Mouse (Mus musculus) erythroblast, adult 5-6 weeks (primary cell): ENCODE results near the gene Pcx. TPM values are rescaled to one million over a fixed set of nuclear protein-coding genes. Genes with fewer than 3 reads are reported as not detected.

Source experiments
- ATAC-seq: replicated peaks from 2 replicates; pipeline ENCODE4 v1.8.0; 2016; ENCODE audit warnings: moderate number of reproducible peaks, mild to moderate bottlenecking, moderate TSS enrichment, inconsistent platforms; ENCODE audit not compliant: poor library complexity, low FRiP score, severe bottlenecking
- total RNA-seq, 2 experiments: library from RNA; stranded (forward) in 1 of 2; stranded (reverse) in 1 of 2; fragments of 150-400 nt in 1 of 2; fragments of 200-764, 138-1000 nt in 1 of 2; gene quantifications; 2 replicates each; pipeline versions ENCODE4 v1.2.3 to v1.2.4; 2015 to 2017; ENCODE audit warnings: low replicate concordance in 2 of 2

The Pcx gene
- total RNA-seq, 2 experiments from 2014 or later = 15.0 to 31.5 TPM

DNA sequence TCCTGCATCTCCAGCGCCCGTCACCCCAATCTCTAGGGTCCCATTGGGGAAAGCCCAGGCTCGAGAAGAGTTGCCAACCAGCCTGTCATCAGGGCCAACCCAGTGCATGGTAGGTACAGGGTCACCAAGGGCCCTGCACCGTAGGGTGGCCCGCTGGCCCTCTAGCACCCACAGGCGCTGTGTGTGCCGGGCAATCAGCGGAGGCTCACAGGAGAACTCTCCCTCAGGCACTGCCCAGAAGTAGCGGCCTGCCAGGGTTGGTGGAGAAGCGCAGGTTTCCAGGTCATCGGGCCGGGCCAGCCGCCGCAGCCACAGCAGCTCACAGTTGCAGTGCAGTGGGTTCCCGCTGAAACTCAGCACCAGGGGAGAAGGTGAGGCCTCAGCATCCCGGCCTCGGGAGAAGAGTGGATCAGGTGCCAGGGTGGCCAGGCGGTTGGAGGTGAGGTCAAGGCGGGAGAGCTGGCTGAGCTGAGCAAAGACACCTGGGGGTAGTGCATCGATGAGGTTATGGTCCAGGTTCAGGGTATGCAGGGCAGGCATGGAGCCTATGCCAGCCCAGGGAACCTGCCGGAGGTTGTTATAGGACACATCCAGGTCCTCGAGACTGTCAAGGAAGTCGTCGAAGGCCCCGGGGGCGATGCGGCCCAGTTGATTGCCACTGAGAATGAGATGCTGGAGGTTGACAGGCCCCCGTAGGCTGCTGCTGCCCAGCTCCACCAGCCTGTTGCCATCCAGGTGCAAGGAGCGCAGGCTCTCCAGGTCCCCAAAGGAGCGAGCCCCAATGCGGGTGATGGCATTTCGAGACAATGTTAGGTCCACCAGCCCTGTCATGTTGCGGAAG is 103.4 kb downstream of the Pcx start:
- ATAC-seq = no peak

DNA sequence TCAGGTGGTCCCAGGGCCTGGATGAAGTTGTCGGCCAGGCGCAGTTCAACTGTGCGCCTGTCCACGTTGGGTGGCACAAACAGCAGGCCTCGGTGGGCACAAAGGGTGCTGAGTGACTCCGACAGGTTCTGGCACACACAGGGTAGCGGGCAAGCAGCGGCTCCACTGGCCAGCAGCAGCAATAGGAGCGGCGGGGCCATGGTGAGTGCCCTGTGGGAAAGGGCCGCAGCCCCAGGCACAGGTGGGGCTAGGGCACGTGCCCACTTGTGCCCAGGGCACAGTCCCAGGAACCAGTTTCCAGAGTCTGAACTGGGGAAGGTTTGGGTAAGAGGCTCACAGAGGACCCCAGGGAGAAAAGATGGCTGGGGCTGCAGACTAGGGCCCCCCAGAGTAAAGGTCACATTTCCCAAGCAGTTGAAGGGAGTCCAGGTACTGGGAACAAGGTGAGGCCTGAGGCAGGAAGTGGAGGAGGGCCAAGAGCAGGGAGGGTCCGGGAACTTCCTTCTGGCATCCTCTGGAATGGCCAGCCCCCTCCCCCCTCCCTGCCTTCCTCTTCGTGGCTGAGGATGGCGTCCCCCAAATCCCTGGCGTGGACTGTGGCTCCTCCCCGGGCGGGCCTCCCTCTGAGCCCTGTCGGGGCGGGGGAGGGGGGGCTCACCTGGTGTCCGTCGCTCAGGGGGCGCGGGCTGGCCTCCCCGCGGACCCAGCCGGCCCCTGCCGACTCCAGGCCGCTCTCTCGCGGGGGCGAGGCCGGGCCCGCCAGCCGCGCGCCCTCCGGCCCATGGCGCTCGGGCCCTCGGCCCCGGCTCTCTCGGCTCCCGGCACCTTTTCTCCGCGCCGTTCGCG is 104.3 kb downstream of the Pcx start:
- ATAC-seq = no peak

- ATAC-seq = peak; percentile 44
Observed at GRCm38 (mm10) chr19:4615151-4616093, 105.2 kb downstream of the Pcx start, which contains the start of gene Lrfn4. Gene Lrfn4, minus strand, starts transcription at chr19:4615667.

GRCm38 (mm10) chr19:4616546-4616945 is 106.3 kb downstream of the Pcx start:
- no peak for ATAC-seq

DNA sequence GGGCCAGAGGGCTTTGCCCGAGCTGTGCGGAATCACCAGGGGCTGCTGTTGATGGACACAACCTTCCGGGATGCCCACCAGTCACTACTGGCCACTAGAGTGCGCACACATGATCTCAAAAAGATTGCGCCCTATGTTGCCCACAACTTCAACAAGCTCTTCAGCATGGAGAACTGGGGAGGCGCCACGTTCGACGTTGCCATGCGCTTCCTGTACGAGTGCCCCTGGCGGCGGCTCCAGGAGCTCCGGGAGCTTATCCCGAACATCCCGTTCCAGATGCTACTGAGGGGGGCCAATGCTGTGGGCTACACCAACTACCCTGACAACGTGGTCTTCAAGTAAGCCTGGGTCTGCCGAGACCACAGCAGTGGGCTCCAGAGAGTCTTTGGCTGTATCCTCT is 107.9 kb downstream of the Pcx start:
- no peak for ATAC-seq

DNA sequence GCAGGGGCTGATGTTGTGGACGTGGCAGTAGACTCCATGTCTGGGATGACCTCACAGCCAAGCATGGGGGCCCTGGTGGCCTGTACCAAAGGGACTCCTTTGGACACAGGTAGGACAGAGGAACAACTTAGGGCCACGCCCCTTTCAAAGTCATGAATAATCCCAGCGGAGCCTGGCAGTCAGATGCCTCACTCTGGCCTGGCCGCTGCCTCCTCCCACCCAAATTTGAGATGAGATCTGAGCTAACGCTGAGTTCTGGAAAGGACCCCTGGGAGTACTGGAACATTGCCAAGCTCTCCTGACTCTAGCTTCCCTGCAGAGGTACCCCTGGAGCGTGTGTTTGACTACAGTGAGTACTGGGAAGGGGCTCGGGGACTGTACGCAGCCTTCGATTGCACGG is 109.2 kb downstream of the Pcx start:
- ATAC-seq = no peak

DNA sequence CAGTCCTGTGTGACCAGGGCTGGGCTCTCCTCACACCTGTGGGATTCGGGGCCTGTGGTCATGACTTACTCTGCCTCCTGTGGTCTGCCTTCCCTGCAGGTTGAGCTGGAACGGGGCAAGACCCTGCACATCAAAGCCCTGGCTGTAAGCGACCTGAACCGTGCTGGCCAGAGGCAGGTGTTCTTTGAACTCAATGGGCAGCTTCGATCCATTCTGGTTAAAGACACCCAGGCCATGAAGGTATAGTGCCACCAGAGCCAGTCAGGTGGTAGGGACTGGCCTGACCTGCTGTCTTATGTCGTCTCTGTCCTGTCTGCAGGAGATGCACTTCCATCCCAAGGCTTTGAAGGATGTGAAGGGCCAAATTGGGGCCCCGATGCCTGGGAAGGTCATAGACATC is 110.4 kb downstream of the Pcx start:
- ATAC-seq = no peak

GRCm38 (mm10) chr19:4622780-4623179 is 112.5 kb downstream of the Pcx start:
- ATAC-seq = no peak

DNA sequence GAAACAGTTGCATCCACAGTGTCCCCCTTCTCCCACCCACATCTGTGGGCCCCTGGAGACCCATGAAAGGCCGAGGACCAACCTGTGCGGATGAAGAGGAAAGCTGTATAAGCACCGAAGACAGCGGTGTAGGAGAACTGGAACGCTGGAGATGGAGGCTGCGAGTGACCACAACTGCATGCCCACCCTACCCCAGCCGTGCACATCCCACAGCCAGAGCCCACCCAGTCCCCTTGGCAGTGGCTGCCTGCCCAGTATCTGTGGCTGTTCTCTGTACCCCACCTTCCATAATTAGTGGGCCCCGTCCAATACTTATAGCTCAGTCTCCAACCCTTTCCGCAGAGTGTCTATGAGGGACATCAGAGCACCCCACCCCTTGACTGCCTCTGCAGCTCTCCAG is 113.1 kb downstream of the Pcx start:
- no peak for ATAC-seq

GRCm38 (mm10) chr19:4624006-4624405 is 113.7 kb downstream of the Pcx start:
- no peak for ATAC-seq

- peak; percentile 28 for ATAC-seq
Observed at GRCm38 (mm10) chr19:4624406-4625178, 114.3 kb downstream of the Pcx start.

DNA sequence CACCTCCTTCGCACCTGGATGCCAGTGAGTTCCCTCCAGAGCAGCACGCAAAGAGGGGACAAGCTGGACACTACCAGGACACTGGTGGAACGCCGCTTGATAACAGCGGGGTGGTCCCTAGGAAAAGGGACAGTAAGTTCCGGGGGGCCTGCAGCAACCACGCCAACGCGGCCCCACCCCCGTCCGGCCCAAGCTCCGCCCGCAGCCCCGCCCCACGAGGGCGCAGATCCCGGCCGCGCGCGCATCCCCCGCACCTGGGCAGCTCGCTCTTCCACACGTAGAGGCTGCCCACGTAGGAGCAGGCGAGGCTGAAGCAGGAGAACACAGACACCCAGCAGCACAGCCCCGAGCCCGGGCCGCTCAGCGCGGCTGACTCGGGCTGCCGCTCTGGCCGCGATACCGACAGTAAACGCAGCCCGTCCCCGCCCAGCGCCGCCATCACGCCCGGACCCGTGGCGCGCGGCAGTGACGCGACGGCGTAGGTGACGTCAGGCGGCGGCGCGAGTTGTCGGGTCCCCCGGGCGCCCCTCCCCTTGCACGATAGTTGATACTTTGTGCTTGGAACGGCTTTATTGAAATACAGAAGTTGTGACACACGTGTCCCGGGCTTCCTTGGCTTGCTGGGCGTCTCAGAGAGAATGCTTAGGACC is 115.0 kb downstream of the Pcx start, which contains the start of gene Rce1:
Rce1 (minus strand) TSS at position 463 of the 650 bp plus-strand sequence.
- ATAC-seq = peak; percentile 81

GRCm38 (mm10) chr19:4625829-4626535 is 115.7 kb downstream of the Pcx start:
- ATAC-seq = peak; percentile 51

GRCm38 (mm10) chr19:4628819-4629218 is 118.5 kb downstream of the Pcx start:
- ATAC-seq = no peak

DNA sequence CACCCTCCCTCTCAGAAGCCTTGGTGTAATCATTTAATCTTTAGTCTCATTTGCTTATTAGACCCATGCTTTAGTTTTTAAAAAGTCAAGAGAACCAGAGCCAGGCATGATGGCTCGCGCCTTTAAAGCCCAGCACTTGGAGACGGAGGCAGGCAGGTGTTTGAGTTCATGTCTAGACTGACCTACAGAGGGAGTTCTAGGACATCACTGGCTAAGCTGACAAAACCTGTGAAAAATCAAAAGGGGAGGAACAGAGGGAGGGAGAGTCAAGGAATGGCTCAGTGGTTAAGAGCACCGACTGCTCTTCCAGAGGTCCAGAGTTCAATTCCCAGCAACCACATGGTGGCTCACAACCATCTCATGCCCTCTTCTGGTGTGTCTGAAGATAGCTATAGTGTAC is 125.7 kb downstream of the Pcx start:
- no peak for ATAC-seq

DNA sequence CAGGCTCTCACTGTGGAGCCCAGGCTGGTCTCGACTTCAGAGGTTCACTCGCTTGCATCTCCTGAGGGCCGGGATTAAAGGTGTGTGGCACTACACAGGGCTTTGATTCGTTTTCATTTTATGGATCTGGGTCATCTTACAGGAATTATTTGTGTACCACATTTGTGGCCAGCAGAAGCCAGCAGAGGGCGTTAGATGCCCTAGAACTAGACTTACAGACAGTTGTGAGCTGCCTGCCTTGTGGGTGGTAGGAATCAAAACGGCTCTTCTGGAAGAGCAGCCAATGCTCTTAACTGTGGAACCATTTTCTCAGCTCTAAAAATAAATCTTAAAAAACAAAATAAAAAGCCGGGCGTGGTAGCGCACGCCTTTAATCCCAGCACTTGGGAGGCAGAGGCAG is 134.0 kb downstream of the Pcx start:
- no peak for ATAC-seq

- ATAC-seq = no peak
Observed at GRCm38 (mm10) chr19:4646917-4647492, 136.7 kb downstream of the Pcx start.

- ATAC-seq = no peak
Observed at GRCm38 (mm10) chr19:4658156-4658555, 147.9 kb downstream of the Pcx start.
